Mouse (Mus musculus) C2C12 (cell line): ENCODE data around the gene Zfp90. TPM values are rescaled to one million over a fixed set of nuclear protein-coding genes. Genes with fewer than 3 reads are reported as not detected.

Experiments used
- H3K27me3 ChIP-seq: one replicate; pipeline ENCODE4 v1.6.1; 2011; ENCODE audit not compliant: control insufficient read depth, insufficient read depth, insufficient read length
- H3K36me3 ChIP-seq: one replicate; pipeline ENCODE4 v1.6.1; 2011; ENCODE audit not compliant: control insufficient read depth, insufficient read depth
- H3K4me3 ChIP-seq: one replicate; pipeline ENCODE4 v1.5.1; 2011; ENCODE audit warnings: mild to moderate bottlenecking, control low read depth; ENCODE audit not compliant: poor library complexity, insufficient read depth, severe bottlenecking
- H3K79me2 ChIP-seq: one replicate; pipeline ENCODE4 v1.6.1; 2011; ENCODE audit not compliant: control insufficient read depth, insufficient read depth
- H3K79me3 ChIP-seq: one replicate; pipeline ENCODE4 v1.6.1; 2011; ENCODE audit warnings: low read depth, control low read depth
- H3ac ChIP-seq: one replicate; pipeline ENCODE3; 2011; ENCODE audit warnings: low read depth; ENCODE audit not compliant: control insufficient read depth, insufficient read length
- CEBPB ChIP-seq: IDR thresholded peaks from one replicate; pipeline ENCODE4 v1.6.1; 2011; ENCODE audit warnings: low read depth, mild to moderate bottlenecking, control low read depth, moderate library complexity
- CTCF ChIP-seq: IDR thresholded peaks from one replicate; pipeline ENCODE4 v1.5.1; 2011; ENCODE audit not compliant: control insufficient read depth, insufficient read depth, insufficient read length
- FOSL1 ChIP-seq: IDR thresholded peaks from one replicate; pipeline ENCODE4 v1.8.0; 2011; ENCODE audit warnings: mild to moderate bottlenecking, low read length; ENCODE audit not compliant: poor library complexity, insufficient read depth, severe bottlenecking
- MAX ChIP-seq: IDR thresholded peaks from one replicate; pipeline ENCODE4 v1.6.1; 2011; ENCODE audit warnings: mild to moderate bottlenecking, control low read depth
- MYOD1 ChIP-seq: IDR thresholded peaks from one replicate; pipeline ENCODE4 v1.6.1; 2011; ENCODE audit warnings: low read depth; ENCODE audit not compliant: control insufficient read depth, insufficient read length
- MYOG ChIP-seq: IDR thresholded peaks from one replicate; pipeline ENCODE4 v1.6.1; 2011; ENCODE audit not compliant: control insufficient read depth, insufficient read length; ENCODE audit errors: extremely low read depth
- USF1 ChIP-seq: IDR thresholded peaks from one replicate; pipeline ENCODE4 v1.6.1; 2011; ENCODE audit warnings: low read depth, mild to moderate bottlenecking, control low read depth, moderate library complexity
- polyA plus RNA-seq: library from polyadenylated mRNA; unstranded; fragments of >200 nt; fragmentation: generic; extraction: Trizol; gene quantifications from one replicate; pipeline ENCODE4 v1.2.1, GENCODE M21; 2012; ENCODE audit warnings: missing spikeins

The Zfp90 gene
- polyA plus RNA-seq, 1 experiment, result 3.8 TPM

DNA sequence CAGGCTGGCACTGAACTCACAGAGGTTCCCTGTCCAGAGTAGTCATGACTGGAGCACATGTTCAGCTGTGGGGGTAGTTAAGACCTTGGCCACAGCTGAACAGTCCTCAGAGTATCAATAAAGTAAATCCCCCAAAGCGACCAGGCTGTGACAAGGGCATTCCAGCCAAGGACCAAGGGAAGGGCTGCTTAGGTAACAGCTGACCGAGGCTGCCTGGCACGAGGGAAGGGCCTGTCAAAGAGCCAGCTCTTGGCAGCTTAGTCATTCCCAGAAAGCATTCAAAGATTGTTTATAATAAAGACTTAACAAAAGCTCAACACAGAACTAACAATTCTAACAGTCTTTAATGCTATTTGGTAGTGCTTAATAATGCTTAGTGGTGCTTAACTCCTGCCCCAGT, 22.7 kb downstream of the Zfp90 start:
- TF ChIP-seq FOSL1 (no peak), MYOG (no peak), CTCF (no peak), CEBPB (no peak), MAX (no peak), USF1 (no peak), MYOD1 (no peak)
- Histone ChIP-seq H3K36me3 (no peaks in the 10 kb centered on the region), H3K79me2 (no peaks in the 10 kb centered on the region), H3K27me3 (no peaks in the 10 kb centered on the region), H3ac (no peak overlapping the region), H3K79me3 (no peaks in the 10 kb centered on the region), H3K4me3 (no peak overlapping the region)

DNA sequence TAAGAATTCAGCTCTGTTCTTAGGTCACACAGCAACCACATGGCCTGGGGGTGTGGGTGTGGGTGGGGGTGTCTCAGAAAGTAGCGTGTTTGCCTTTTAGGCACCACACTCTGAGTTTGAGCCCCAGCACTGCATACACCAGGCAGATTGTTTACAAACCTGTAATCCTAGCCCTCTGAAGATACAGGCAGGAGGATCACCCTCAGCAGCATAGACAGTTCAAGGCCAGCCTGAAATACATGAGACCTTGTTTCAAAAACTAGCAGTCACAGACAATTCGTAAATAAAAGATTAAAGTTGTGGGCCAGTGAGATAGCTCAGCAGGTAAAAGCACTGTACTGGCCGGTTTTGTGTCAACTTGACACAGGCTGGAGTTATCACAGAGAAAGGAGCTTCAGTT, 25.0 kb downstream of the Zfp90 start:
- H3K79me2 ChIP-seq, result no peaks in the 10 kb centered on the region
- no peaks in the 10 kb centered on the region for H3K36me3 ChIP-seq
- TF ChIP-seq USF1 (no peak), CEBPB (no peak), FOSL1 (no peak), MYOG (no peak), MYOD1 (no peak), CTCF (no peak), MAX (no peak)
- H3K4me3 ChIP-seq, result no peak overlapping the region
- H3K27me3 ChIP-seq, result no peaks in the 10 kb centered on the region
- H3ac ChIP-seq, result no peak overlapping the region
- no peaks in the 10 kb centered on the region for H3K79me3 ChIP-seq

DNA sequence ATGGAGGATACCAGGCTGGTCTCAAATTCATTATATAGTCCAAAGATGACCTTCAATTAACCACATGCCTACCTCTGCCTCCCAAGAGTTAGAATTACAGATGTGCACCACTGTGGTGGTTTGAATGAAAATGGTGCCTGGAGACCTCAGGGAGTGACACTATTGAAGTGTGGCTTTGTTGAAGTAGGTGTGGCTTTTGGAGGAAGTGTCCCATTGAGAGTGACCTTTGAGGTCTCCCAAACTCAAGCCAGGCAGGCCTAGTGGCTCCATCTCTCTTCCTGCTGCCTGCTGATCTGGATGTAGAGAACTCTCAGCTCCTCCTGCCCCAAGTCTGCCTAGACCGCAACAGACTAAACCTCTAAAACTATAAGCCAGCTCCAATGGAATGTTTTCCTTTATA, 27.6 kb downstream of the Zfp90 start:
- TF ChIP-seq MAX (no peak), MYOD1 (no peak), USF1 (no peak), FOSL1 (no peak), CTCF (no peak), MYOG (no peak), CEBPB (no peak)
- Histone ChIP-seq H3K79me2 (no peaks in the 10 kb centered on the region), H3K4me3 (no peak overlapping the region), H3K79me3 (no peaks in the 10 kb centered on the region), H3K36me3 (no peaks in the 10 kb centered on the region), H3ac (no peak overlapping the region), H3K27me3 (no peaks in the 10 kb centered on the region)

DNA sequence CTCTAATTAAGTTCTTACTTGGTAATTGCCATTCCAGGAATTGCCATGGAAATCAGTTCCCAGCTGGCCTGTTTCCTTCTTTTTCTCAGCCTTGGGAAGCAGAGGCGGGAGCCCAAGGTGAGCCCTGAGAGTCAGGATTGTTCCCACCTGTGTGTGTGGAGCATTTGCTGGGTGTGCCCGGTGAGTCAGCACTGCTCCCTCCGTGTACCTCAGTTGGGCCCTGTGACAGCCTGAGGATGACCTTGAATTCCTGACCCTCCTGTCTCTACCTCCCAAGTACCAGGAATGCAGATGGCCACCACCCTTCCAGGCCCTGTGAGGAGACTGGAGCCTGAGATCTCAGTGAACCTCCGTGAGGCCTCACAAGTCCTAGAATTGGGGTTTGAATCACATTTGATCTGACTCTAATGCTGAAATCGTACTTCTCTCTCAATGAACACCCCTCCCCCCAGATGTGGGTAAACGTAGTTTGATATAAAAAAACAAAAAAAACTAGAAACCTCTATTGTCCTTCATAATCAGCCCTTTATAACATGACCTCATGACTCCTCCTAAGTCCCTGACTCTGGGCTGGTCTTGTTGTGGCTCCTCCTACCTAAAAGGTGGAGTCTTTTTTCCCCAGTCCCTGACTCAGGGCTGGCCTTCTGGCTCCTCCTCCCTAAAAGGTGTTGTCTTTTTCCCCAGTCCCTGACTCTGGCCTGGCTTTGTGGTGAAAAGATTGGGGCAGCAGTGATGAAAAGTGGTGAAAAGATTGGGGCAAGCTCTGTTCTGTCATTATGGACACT, 36.4 kb downstream of the Zfp90 start:
- Histone ChIP-seq H3K27me3 (no peaks in the 10 kb centered on the region), H3ac (no peak overlapping the region), H3K79me2 (no peaks in the 10 kb centered on the region), H3K79me3 (no peaks in the 10 kb centered on the region), H3K4me3 (no peak overlapping the region), H3K36me3 (no peaks in the 10 kb centered on the region)
- no peak for TF ChIP-seq MYOD1
- no peak for TF ChIP-seq MAX
- TF ChIP-seq CTCF, result no peak
- TF ChIP-seq CEBPB, result no peak
- TF ChIP-seq FOSL1, result no peak
- no peak for TF ChIP-seq MYOG
- no peak for TF ChIP-seq USF1

DNA sequence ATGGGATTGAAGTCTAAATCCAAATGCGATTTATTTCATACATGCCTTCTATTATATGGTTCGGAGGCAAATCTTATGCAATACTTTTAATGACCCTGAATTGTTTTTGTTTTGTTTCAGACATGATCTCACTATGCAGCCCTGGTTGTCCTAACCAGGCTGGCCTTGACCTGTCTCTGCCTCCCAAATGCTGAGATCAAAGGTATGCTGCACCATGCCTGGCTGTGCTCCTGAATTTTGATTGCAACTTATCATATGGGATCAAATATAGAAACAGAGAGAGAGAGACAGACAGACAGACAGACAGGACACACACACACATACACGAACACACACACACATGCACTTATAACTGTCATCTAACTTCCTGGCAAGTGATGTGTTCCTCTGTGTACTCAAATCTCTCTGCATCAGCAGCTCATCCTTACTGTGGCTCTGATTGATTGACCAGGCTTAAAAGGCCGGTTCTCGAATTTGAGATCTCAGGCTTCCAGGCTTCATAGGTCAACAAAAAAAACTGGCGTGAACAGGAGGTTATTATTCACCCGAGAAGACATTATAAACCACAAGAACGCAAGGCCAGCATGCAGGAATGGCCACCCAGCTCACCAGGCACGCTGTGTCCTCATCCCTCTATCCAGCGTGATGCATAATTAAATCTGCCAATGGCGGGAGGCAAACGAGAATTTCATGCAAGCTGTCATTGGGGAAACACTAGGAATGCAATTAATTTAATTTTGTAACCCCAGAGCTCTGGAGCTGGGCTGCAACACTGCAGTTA, 37.8 kb downstream of the Zfp90 start:
- H3ac ChIP-seq, result no peak overlapping the region
- H3K27me3 ChIP-seq, result no peaks in the 10 kb centered on the region

More for the DNA sequence above, 37.8 kb downstream of the Zfp90 start:
- no peak for TF ChIP-seq MYOD1
- no peak for TF ChIP-seq MYOG
- no peak for TF ChIP-seq CTCF
- TF ChIP-seq MAX, result no peak
- no peak for TF ChIP-seq CEBPB
- TF ChIP-seq FOSL1, result no peak
- TF ChIP-seq USF1, result no peak
- no peaks in the 10 kb centered on the region for H3K79me2 ChIP-seq
- no peaks in the 10 kb centered on the region for H3K79me3 ChIP-seq
- H3K36me3 ChIP-seq, result no peaks in the 10 kb centered on the region
- H3K4me3 ChIP-seq, result no peak overlapping the region
